Mouse (Mus musculus) cerebellum, adult (tissue): ENCODE data around the gene Noxred1.
"Not testable (repeated sequence)": the region's sequence is repeated elsewhere in the genome, so short reads cannot be mapped to it uniquely, and the experiment has no call there.

Source experiments
- ATAC-seq: cut with Nextera tagmentation; 2 replicates; pipeline ENCODE4 v1.9.2; 2017; ENCODE audit warnings: mild to moderate bottlenecking, moderate library complexity, mixed read lengths; ENCODE audit not compliant: insufficient number of reproducible peaks, low FRiP score, low TSS enrichment

Noxred1 gene

GRCm38 (mm10) chr12:87230379-87230895, 8.1 kb downstream of the Noxred1 start:
- ATAC-seq: no peak

GRCm38 (mm10) chr12:87229633-87230032, 8.9 kb downstream of the Noxred1 start:
- no peak for ATAC-seq

- ATAC-seq: no peak
Observed at GRCm38 (mm10) chr12:87226801-87227200, 11.7 kb downstream of the Noxred1 start.

GRCm38 (mm10) chr12:87224950-87225349, 13.6 kb downstream of the Noxred1 start:
- ATAC-seq: no peak

- ATAC-seq: no peak
Observed at GRCm38 (mm10) chr12:87219362-87219761, 19.2 kb downstream of the Noxred1 start.

GRCm38 (mm10) chr12:87217596-87217995, 20.9 kb downstream of the Noxred1 start:
- ATAC-seq: no peak

- ATAC-seq: no peak
Observed at GRCm38 (mm10) chr12:87216053-87216452, 22.5 kb downstream of the Noxred1 start.

GRCm38 (mm10) chr12:87212844-87213606, 25.5 kb downstream of the Noxred1 start:
- ATAC-seq: no peak

GRCm38 (mm10) chr12:87205789-87206188, 32.7 kb downstream of the Noxred1 start:
- ATAC-seq: not testable (repeated sequence)

- ATAC-seq: no peak
Observed at GRCm38 (mm10) chr12:87201694-87202093, 36.8 kb downstream of the Noxred1 start.

GRCm38 (mm10) chr12:87199973-87200586, 38.5 kb downstream of the Noxred1 start, which contains the start of gene Tmed8:
Gene Tmed8 (minus strand): TSS chr12:87200454.
- ATAC-seq: peak; percentile 89

- peak; percentile 53; the same call in 1 of the 2 replicates for ATAC-seq
Observed at GRCm38 (mm10) chr12:87199206-87199972, 39.1 kb downstream of the Noxred1 start, which contains the start of gene Samd15. Gene Samd15 (plus strand): TSS chr12:87199723.

GRCm38 (mm10) chr12:87198792-87199191, 39.7 kb downstream of the Noxred1 start:
- ATAC-seq: no peak

GRCm38 (mm10) chr12:87196310-87196709, 42.2 kb downstream of the Noxred1 start:
- ATAC-seq: no peak

- no peak for ATAC-seq
Observed at GRCm38 (mm10) chr12:87195069-87195468, 43.5 kb downstream of the Noxred1 start.

GRCm38 (mm10) chr12:87193008-87193407, 45.5 kb downstream of the Noxred1 start:
- no peak for ATAC-seq

- ATAC-seq: no peak
Observed at GRCm38 (mm10) chr12:87177631-87178030, 60.9 kb downstream of the Noxred1 start.

- no peak for ATAC-seq
Observed at GRCm38 (mm10) chr12:87175194-87175946, 63.2 kb downstream of the Noxred1 start.
